Mouse (Mus musculus) G1E (cell line): ENCODE data around the gene Usp22. TPM values are rescaled to one million over a fixed set of nuclear protein-coding genes. Genes with fewer than 3 reads are reported as not detected.

Source experiments
- ATAC-seq: 2 replicates; pipeline ENCODE4 v1.8.0; 2016; ENCODE audit warnings: mild to moderate bottlenecking; ENCODE audit not compliant: insufficient number of reproducible peaks, poor library complexity, low FRiP score, severe bottlenecking; ENCODE audit errors: extremely low read depth
- DNase-seq: peaks from one replicate; pipeline ENCODE4 v3.0.0; 2012; ENCODE audit warnings: low spot score
- H3K27me3 ChIP-seq: 2 replicates; pipeline ENCODE4 v1.6.1; 2012; ENCODE audit warnings: mild to moderate bottlenecking, low read length, inconsistent platforms; ENCODE audit not compliant: insufficient read depth
- H3K36me3 ChIP-seq: replicated peaks from 2 replicates; pipeline ENCODE3; 2012; ENCODE audit warnings: mild to moderate bottlenecking, inconsistent platforms
- H3K4me1 ChIP-seq: 2 replicates; pipeline ENCODE4 v1.6.1; 2012; ENCODE audit warnings: low read depth, low read length, inconsistent platforms, mixed read lengths; ENCODE audit not compliant: insufficient read depth
- H3K4me3 ChIP-seq: 2 replicates; pipeline ENCODE4 v1.5.1; 2012; ENCODE audit warnings: low read depth, mild to moderate bottlenecking, inconsistent platforms, low read length, moderate library complexity, mixed read lengths
- H3K9me3 ChIP-seq: replicated peaks from 2 replicates; pipeline ENCODE4 v1.6.1; 2012; ENCODE audit warnings: inconsistent platforms
- CTCF ChIP-seq: IDR thresholded peaks from 2 replicates; pipeline ENCODE4 v1.5.1; 2012; ENCODE audit warnings: low read depth, low read length, inconsistent platforms, mixed read lengths
- GATA1 ChIP-seq: IDR thresholded peaks from 2 replicates; pipeline ENCODE4 v1.6.1; 2012; ENCODE audit warnings: borderline replicate concordance, low read length, inconsistent platforms, mixed read lengths
- GATA2 ChIP-seq: IDR thresholded peaks from 2 replicates; pipeline ENCODE4 v1.6.1; 2012; ENCODE audit warnings: low read depth, low read length, inconsistent platforms, borderline replicate concordance
- POLR2AphosphoS5 ChIP-seq: IDR thresholded peaks from 2 replicates; pipeline ENCODE4 v1.6.1; 2012; ENCODE audit warnings: low read depth, low read length, inconsistent platforms; ENCODE audit not compliant: insufficient replicate concordance
- TAL1 ChIP-seq: conservative IDR thresholded peaks from 2 replicates; pipeline ENCODE4 v1.6.1; 2012; ENCODE audit warnings: low read depth, low read length, inconsistent platforms, mixed read lengths
- polyA plus RNA-seq: library from polyadenylated mRNA; stranded (reverse); fragments of >175 nt; gene quantifications from 2 replicates; pipeline ENCODE4 v1.2.3, GENCODE M21; 2012
- total RNA-seq, 2 experiments: library from RNA; stranded (forward) in 1 of 2; stranded (reverse) in 1 of 2; fragments of 200-1000 nt in 1 of 2; fragments of >200 nt in 1 of 2; fragmentation: Nextera tagmentation in 1 of 2; gene quantifications; 2 replicates each; pipeline ENCODE4 v1.2.3; 2014 to 2017

Gene Usp22
- total and polyA plus RNA-seq, 3 experiments: 37.8 to 70.7 (median 52.1) TPM

DNA sequence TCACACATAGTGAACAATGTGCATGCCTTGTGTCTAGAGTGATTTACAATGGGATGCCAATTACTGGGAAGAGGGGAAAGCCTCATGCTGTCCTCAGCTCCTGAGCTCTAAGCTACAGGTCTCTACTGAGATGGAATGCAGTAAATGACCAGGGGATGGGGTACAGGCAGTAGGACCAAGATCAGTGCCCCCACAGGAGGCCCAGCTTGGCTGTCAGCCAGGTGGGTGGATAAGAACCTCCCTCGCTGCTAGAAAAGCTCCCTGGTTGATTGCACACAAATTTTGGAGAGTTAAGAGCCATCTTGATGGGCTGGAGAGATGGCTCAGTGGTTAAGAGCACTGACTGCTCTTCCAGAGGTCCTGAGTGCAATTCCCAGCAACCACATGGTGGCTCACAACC, 63.9 kb downstream of the Usp22 start:
- no peak for TF ChIP-seq TAL1
- no peak for TF ChIP-seq CTCF
- TF ChIP-seq GATA1: no peak
- TF ChIP-seq POLR2AphosphoS5: no peak
- TF ChIP-seq GATA2: no peak
- ATAC-seq (no peak), DNase-seq (no peak)
- no peak overlapping the region for H3K4me3 ChIP-seq
- H3K36me3 ChIP-seq: no peaks in the 10 kb centered on the region
- H3K9me3 ChIP-seq: no peaks in the 10 kb centered on the region
- peaks cover 19% of the 10 kb centered on the region for H3K27me3 ChIP-seq
- H3K4me1 ChIP-seq: no peaks in the 10 kb centered on the region

GRCm38 (mm10) chr11:61110113-61110512, 64.7 kb downstream of the Usp22 start:
- TF ChIP-seq CTCF (no peak), TAL1 (no peak)
- Histone ChIP-seq H3K36me3 (no peaks in the 10 kb centered on the region), H3K27me3 (peaks cover 23% of the 10 kb centered on the region), H3K9me3 (no peaks in the 10 kb centered on the region), H3K4me1 (no peaks in the 10 kb centered on the region), H3K4me3 (no peak overlapping the region)
- DNase-seq (no peak), ATAC-seq (no peak)

- H3K4me1 ChIP-seq: no peaks in the 10 kb centered on the region
- peaks cover 25% of the 10 kb centered on the region for H3K27me3 ChIP-seq
- ATAC-seq (no peak), DNase-seq (no peak)
- no peak overlapping the region for H3K4me3 ChIP-seq
- no peaks in the 10 kb centered on the region for H3K36me3 ChIP-seq
- H3K9me3 ChIP-seq: no peaks in the 10 kb centered on the region
- no peak for TF ChIP-seq GATA2
- TF ChIP-seq POLR2AphosphoS5: no peak
- no peak for TF ChIP-seq TAL1
- TF ChIP-seq CTCF: no peak
- no peak for TF ChIP-seq GATA1
These were observed 65.1 kb downstream of the Usp22 start for GRCm38 (mm10) chr11:61109707-61110106.

GRCm38 (mm10) chr11:61108911-61109361, 65.9 kb downstream of the Usp22 start:
- Histone ChIP-seq H3K36me3 (no peaks in the 10 kb centered on the region), H3K4me3 (no peak overlapping the region), H3K9me3 (no peaks in the 10 kb centered on the region), H3K27me3 (peaks cover 27% of the 10 kb centered on the region), H3K4me1 (no peaks in the 10 kb centered on the region)
- ATAC-seq: no peak
- DNase-seq: no peak
- TF ChIP-seq TAL1 (no peak), GATA1 (no peak), POLR2AphosphoS5 (no peak), GATA2 (no peak), CTCF (no peak)

DNA sequence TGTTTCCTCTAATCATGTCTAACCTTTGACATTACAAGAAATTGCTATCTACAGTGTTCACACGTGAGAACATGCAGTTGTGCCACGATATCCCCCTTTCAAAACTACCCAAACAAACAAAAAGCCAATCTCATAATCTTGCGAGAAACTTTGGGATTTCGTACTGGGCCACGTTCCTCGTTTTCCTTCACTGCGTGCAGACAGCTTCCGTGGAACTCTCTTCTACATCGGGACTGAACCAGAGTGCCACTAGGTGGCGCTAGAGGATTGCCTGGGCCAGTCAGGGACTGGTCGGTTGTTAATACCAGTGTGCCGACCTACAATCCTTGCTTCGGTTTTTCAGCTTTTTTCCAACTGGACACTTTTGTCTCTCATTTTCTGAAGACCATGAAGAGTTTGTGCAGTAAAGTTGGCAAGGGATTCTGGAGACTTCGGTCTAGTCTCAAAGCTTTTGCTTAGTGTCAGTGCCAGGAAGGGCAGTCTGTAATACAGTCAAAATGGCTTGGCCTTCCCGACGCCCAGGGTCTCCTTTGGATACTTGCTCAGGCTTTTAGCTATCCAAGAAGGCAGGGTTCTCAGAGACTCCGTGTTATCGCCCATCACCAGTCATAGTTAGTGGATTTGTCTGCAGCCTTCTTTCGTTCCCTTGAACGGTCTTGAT, 70.5 kb downstream of the Usp22 start:
- no peak overlapping the region for H3K4me3 ChIP-seq
- peaks cover 14% of the 10 kb centered on the region for H3K27me3 ChIP-seq
- TF ChIP-seq GATA1 (no peak), CTCF (peak; percentile 84)
- peak; percentile 71 for DNase-seq
- no peaks in the 10 kb centered on the region for H3K4me1 ChIP-seq
- ATAC-seq: no peak
- H3K9me3 ChIP-seq: no peaks in the 10 kb centered on the region
- no peaks in the 10 kb centered on the region for H3K36me3 ChIP-seq

DNA sequence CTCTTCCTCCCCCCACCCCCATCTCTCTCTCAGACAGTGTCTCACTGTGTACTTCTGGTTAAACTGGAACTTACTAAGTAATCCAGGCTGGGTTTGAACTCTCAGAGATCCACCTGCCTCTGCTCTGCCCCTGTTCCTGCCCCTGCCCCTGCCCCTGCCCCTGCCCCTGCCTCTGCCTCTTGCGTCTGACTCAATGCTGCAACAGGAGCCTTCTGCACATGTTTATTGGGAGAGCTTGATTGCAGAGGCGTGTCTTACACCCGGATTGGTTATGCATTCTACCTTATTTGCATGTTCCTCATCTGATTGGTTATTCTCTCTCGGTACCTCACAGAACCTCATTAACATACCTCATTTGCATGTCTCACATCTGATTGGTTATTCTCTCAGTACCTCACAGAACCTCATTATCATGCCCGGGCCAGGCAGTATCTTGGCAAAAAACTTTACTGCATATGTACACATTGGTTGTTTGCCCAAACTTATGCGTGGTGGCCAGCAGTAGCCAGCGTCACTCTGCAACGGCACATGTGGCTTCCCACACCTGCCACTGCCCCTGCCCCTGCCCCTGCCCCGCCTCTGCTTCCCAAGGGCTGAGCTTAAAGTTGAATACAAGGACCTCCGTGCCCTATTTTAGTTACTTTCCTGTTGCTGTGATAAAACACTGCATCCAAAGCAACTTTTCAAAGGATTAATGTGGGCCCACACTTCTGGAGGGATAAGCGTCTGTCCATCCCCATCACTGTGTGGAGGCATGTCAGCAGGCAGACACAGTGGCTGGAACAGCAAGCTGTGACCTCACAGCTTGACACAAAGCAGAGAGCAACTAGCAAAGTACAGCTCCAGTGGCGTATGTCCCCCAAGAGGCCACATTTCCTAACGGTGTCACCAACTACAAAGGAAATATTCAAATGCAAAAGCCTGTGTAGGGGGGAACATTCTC, 72.2 kb downstream of the Usp22 start:
- Histone ChIP-seq H3K27me3 (peaks cover 11% of the 10 kb centered on the region), H3K36me3 (no peaks in the 10 kb centered on the region), H3K9me3 (no peaks in the 10 kb centered on the region), H3K4me1 (no peaks in the 10 kb centered on the region), H3K4me3 (no peak overlapping the region)
- TF ChIP-seq GATA2 (no peak), TAL1 (no peak), POLR2AphosphoS5 (no peak), CTCF (no peak), GATA1 (no peak)
- ATAC-seq: no peak
- no peak for DNase-seq

Other genes starting within 250 kb of the Usp22 start
- 24.6 and 32.1 TPM in 2 replicates for gene Map2k3, start 243.0 kb downstream of the Usp22 start, total RNA-seq (2014; fragmentation: Nextera tagmentation)
- 22.1 and 30.6 TPM in 2 replicates for gene Map2k3, start 243.0 kb downstream of the Usp22 start, total RNA-seq (2017)
- 189 and 219 TPM in 2 replicates for gene Map2k3, start 243.0 kb downstream of the Usp22 start, polyA plus RNA-seq
- gene Kcnj12, start 152.5 kb downstream of the Usp22 start, total RNA-seq (2014; fragmentation: Nextera tagmentation): not detected in 2 replicates
- gene Kcnj12, start 152.5 kb downstream of the Usp22 start, total RNA-seq (2017): not detected in 2 replicates
- not detected in 2 replicates for gene Kcnj12, start 152.5 kb downstream of the Usp22 start, polyA plus RNA-seq
- gene Tnfrsf13b, start 48.3 kb downstream of the Usp22 start, total RNA-seq (2014; fragmentation: Nextera tagmentation): 46.2 and 49.1 TPM in 2 replicates
- 53.7 and 60.5 TPM in 2 replicates for gene Tnfrsf13b, start 48.3 kb downstream of the Usp22 start, total RNA-seq (2017)
- 131 and 149 TPM in 2 replicates for gene Tnfrsf13b, start 48.3 kb downstream of the Usp22 start, polyA plus RNA-seq
- 0.98 TPM in 1 of 2 replicates, not detected in the other for gene Aldh3a1, start 32.5 kb upstream of the Usp22 start, total RNA-seq (2014; fragmentation: Nextera tagmentation)
- 0.12 TPM in 1 of 2 replicates, not detected in the other for gene Aldh3a1, start 32.5 kb upstream of the Usp22 start, total RNA-seq (2017)
- gene Aldh3a1, start 32.5 kb upstream of the Usp22 start, polyA plus RNA-seq: not detected in 2 replicates
- gene Aldh3a2, start 92.4 kb upstream of the Usp22 start, total RNA-seq (2014; fragmentation: Nextera tagmentation): 23.0 and 26.0 TPM in 2 replicates
- 22.1 and 27.0 TPM in 2 replicates for gene Aldh3a2, start 92.4 kb upstream of the Usp22 start, total RNA-seq (2017)
- 3.0 and 3.7 TPM in 2 replicates for gene Aldh3a2, start 92.4 kb upstream of the Usp22 start, polyA plus RNA-seq
- gene Slc47a2, start 167.8 kb upstream of the Usp22 start, total RNA-seq (2014; fragmentation: Nextera tagmentation): not detected in 2 replicates
- not detected in 2 replicates for gene Slc47a2, start 167.8 kb upstream of the Usp22 start, total RNA-seq (2017)
- not detected in 2 replicates for gene Slc47a2, start 167.8 kb upstream of the Usp22 start, polyA plus RNA-seq
- not detected in 2 replicates for gene Slc47a1, start 203.3 kb upstream of the Usp22 start, total RNA-seq (2014; fragmentation: Nextera tagmentation)
- gene Slc47a1, start 203.3 kb upstream of the Usp22 start, total RNA-seq (2017): 0.11 TPM in 1 of 2 replicates, not detected in the other
- not detected in 2 replicates for gene Slc47a1, start 203.3 kb upstream of the Usp22 start, polyA plus RNA-seq